Mouse (Mus musculus): Measurements from ENCODE around the gene Setd1a. TPM values are rescaled to one million over a fixed set of nuclear protein-coding genes. Genes with fewer than 3 reads are reported as not detected.
A peak's percentile ranks its signal among the peaks of the same experiment; 100 is the strongest.

Gene Setd1a
- polyA plus RNA-seq, 1 experiment = 51.7 TPM

DNA sequence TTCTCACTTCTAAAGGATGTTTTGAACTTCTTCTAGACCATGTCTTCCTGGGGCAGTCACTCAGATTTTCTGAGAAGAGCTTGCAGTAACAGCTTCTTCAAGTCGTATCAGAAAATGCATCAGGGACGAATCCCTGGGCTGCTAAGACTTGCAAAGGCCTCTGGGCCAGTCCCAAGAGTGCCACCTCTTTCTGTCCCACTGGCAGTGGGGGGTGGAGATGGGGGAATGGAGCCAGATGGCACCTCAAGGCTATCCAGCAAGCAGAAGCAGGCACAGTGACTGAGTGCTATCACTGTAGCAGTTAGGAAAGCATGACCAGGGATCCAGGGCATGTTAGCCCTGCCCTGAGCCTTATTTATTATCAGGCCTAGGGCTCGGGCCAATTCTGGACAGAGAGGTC, 35.8 kb downstream of the Setd1a start:
- H3K4me1 ChIP-seq (ENCODE audit: control insufficient read depth, insufficient read depth, low read length) = no peaks in the 10 kb centered on the region
- TF ChIP-seq EP300 (IDR thresholded peaks at IDR 0.05; ENCODE audit: insufficient read depth, low read depth, low read length) (no peak), POLR2A (IDR thresholded peaks at IDR 0.05; ENCODE audit: insufficient read depth, low read length) (no peak), CTCF (IDR thresholded peaks at IDR 0.05; ENCODE audit: low read depth, low read length) (no peak)
- no peaks in the 10 kb centered on the region for H3K36me3 ChIP-seq (ENCODE audit: control insufficient read depth, insufficient read depth, low read length, poor library complexity, severe bottlenecking)

DNA sequence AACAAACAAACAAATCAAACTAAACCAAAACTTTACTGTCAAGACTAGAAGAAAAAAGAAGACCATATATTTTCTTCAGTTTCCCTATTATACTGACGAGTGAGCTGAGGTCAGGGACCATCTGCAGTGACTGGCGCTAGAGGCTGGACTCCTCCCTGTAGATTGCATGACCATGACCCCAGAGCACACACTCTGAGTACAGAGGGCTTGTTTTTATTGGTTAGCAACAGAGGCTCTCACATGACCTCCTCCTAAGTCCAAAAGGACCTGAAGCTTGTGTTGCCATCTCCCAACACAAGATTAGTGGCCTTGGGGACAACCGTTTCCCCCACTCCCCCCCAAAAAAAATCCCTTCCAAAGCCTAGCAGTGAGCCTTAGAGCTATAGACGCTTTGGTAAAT, 37.4 kb downstream of the Setd1a start:
- H3K9ac ChIP-seq (ENCODE audit: low read depth, poor library complexity, severe bottlenecking) = no peak overlapping the region
- TF ChIP-seq POLR2A (IDR thresholded peaks at IDR 0.05; ENCODE audit: insufficient read depth, low read length) (no peak), EP300 (IDR thresholded peaks at IDR 0.05; ENCODE audit: insufficient read depth, low read depth, low read length) (no peak), CTCF (IDR thresholded peaks at IDR 0.05; ENCODE audit: low read depth, low read length) (no peak)
- H3K9me3 ChIP-seq (replicated peaks; ENCODE audit: control insufficient read depth, insufficient read depth, low read length, poor library complexity, severe bottlenecking) = no peaks in the 10 kb centered on the region
- H3K27me3 ChIP-seq (ENCODE audit: control insufficient read depth, insufficient read depth, low read length, poor library complexity, severe bottlenecking) = no peaks in the 10 kb centered on the region
- H3K36me3 ChIP-seq (ENCODE audit: control insufficient read depth, insufficient read depth, low read length, poor library complexity, severe bottlenecking) = no peaks in the 10 kb centered on the region
- no peak overlapping the region for H3K27ac ChIP-seq (ENCODE audit: insufficient read depth, low read length)
- H3K4me1 ChIP-seq (ENCODE audit: control insufficient read depth, insufficient read depth, low read length) = no peaks in the 10 kb centered on the region
- no peak overlapping the region for H3K4me3 ChIP-seq (ENCODE audit: low read depth, low read length)

More for the DNA sequence above, 35.8 kb downstream of the Setd1a start:
- Histone ChIP-seq H3K27me3 (ENCODE audit: control insufficient read depth, insufficient read depth, low read length, poor library complexity, severe bottlenecking) (no peaks in the 10 kb centered on the region), H3K9me3 (replicated peaks; ENCODE audit: control insufficient read depth, insufficient read depth, low read length, poor library complexity, severe bottlenecking) (no peaks in the 10 kb centered on the region), H3K27ac (ENCODE audit: insufficient read depth, low read length) (no peak overlapping the region), H3K4me3 (ENCODE audit: low read depth, low read length) (no peak overlapping the region), H3K9ac (ENCODE audit: low read depth, poor library complexity, severe bottlenecking) (no peak overlapping the region)

DNA sequence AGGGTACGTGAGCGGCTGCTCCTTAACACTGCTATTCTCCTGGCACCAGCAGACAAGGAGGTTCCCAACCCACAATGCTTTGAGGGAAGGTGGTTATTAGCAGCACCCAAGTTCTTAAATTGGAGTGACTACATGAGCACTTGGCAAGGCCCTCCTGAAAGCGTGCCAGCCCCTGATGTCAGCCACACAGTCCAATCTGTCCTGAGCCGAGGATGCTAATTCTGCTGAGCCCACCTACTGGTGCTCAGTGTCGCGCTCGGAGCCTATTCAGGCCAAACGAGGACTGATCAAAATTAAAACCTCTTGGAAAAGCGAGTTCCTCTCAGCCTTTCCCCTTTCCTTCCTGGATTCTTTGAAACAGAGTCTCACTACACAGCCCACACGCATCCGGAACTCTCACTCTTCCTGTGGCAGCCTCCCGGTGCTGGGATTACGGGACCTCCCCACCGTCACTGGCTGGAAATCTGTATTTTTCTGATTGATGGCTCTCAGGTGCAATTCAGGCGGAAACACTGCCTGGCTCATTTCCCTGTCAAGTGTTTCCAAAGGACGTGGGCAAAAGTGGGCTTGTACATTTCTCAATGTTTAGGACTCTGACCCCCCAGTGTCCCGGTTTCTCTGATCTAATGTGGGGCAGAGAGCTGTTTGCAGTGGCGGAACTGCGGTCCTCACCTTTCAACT, 37.9 kb downstream of the Setd1a start:
- no peaks in the 10 kb centered on the region for H3K4me1 ChIP-seq (ENCODE audit: control insufficient read depth, insufficient read depth, low read length)
- H3K36me3 ChIP-seq (ENCODE audit: control insufficient read depth, insufficient read depth, low read length, poor library complexity, severe bottlenecking) = no peaks in the 10 kb centered on the region
- TF ChIP-seq CTCF (IDR thresholded peaks at IDR 0.05; ENCODE audit: low read depth, low read length) (no peak), POLR2A (IDR thresholded peaks at IDR 0.05; ENCODE audit: insufficient read depth, low read length) (no peak), EP300 (IDR thresholded peaks at IDR 0.05; ENCODE audit: insufficient read depth, low read depth, low read length) (no peak)
- H3K27ac ChIP-seq (ENCODE audit: insufficient read depth, low read length) = no peak overlapping the region
- H3K9ac ChIP-seq (ENCODE audit: low read depth, poor library complexity, severe bottlenecking) = 0 out of 2 replicates have a peak overlapping the region, but pooled peaks have one; percentile 8
- no peaks in the 10 kb centered on the region for H3K27me3 ChIP-seq (ENCODE audit: control insufficient read depth, insufficient read depth, low read length, poor library complexity, severe bottlenecking)
- no peak overlapping the region; the same call in 1 of the 2 replicates for H3K4me3 ChIP-seq (ENCODE audit: low read depth, low read length)
- no peaks in the 10 kb centered on the region for H3K9me3 ChIP-seq (replicated peaks; ENCODE audit: control insufficient read depth, insufficient read depth, low read length, poor library complexity, severe bottlenecking)

DNA sequence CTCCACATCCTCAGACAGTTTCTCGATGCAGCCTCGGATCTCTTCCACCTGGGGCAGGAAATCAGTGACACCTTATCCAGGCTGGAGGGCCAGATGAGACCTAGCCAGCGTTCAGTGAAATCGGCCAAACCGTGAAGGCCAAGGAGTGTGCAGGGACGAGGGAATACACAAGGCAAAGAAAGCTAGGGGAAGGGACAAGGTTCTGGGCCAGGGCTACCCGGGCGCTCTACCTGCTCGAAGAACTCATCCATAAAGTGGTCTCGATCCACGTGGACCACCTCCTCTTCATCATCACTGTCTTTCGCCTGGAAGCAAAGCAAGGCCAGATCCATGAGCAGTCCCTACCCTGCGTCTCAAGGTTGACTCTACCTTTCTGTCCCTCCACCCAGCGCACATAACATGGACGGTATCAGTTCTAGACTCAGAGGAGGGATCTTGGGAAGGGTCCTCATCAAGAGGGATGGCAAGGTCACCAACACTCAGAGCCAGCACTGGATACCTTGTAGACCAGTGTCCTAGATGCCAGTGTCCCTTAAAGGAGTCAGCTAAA, 38.7 kb downstream of the Setd1a start:
- H3K4me3 ChIP-seq (ENCODE audit: low read depth, low read length) = no peak overlapping the region
- H3K4me1 ChIP-seq (ENCODE audit: control insufficient read depth, insufficient read depth, low read length) = no peaks in the 10 kb centered on the region
- no peak overlapping the region for H3K27ac ChIP-seq (ENCODE audit: insufficient read depth, low read length)
- no peaks in the 10 kb centered on the region for H3K27me3 ChIP-seq (ENCODE audit: control insufficient read depth, insufficient read depth, low read length, poor library complexity, severe bottlenecking)
- H3K9ac ChIP-seq (ENCODE audit: low read depth, poor library complexity, severe bottlenecking) = no peak overlapping the region
- H3K36me3 ChIP-seq (ENCODE audit: control insufficient read depth, insufficient read depth, low read length, poor library complexity, severe bottlenecking) = no peaks in the 10 kb centered on the region
- H3K9me3 ChIP-seq (replicated peaks; ENCODE audit: control insufficient read depth, insufficient read depth, low read length, poor library complexity, severe bottlenecking) = no peaks in the 10 kb centered on the region
- TF ChIP-seq POLR2A (IDR thresholded peaks at IDR 0.05; ENCODE audit: insufficient read depth, low read length) (no peak), EP300 (IDR thresholded peaks at IDR 0.05; ENCODE audit: insufficient read depth, low read depth, low read length) (no peak), CTCF (IDR thresholded peaks at IDR 0.05; ENCODE audit: low read depth, low read length) (no peak)

DNA sequence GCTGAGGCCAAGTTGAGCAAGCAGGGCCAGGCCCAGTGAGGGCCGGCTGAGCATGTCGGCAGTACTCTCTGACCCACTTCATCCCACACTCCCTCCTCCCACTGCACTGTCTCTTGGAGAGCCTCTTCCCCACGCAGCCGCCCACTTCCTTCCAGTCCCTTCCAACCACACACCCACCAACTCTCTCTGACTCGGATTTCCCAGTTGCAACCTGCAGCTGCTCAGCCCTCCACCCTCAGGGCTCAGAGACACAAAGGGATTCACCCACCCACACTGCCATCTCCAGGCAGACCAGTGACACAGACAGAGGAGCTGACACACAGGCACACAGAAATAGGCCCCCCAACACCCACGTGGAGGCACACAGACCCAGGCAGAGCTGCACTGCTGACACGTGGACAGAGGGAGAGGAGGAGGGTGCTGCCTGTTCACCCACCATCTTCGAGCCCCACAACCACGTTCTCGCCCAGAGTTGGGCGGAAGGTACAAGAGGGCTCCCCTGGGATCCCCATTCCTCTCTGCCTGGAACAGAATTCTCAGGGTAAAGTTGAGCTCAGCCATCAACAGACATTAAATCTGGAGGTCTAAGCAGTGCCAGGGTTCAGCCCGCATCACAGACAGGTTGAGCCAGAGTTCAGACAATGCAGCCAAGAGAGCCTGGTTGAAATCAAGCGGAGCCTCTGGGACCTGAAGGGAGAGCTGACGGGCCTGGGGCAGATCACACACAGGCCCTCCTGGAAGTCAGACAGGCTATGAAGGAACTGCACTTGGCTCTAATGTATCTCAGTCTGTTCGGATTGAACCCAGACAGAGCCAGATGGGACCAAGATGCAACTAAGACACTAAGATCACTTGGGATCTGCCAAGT, 39.7 kb downstream of the Setd1a start:
- Histone ChIP-seq H3K9ac (ENCODE audit: low read depth, poor library complexity, severe bottlenecking) (no peak overlapping the region; the same call in 1 of the 2 replicates), H3K27ac (ENCODE audit: insufficient read depth, low read length) (no peak overlapping the region)

More for the DNA sequence above, 39.7 kb downstream of the Setd1a start:
- Histone ChIP-seq H3K36me3 (ENCODE audit: control insufficient read depth, insufficient read depth, low read length, poor library complexity, severe bottlenecking) (no peaks in the 10 kb centered on the region), H3K4me1 (ENCODE audit: control insufficient read depth, insufficient read depth, low read length) (peaks cover 2% of the 10 kb centered on the region), H3K4me3 (ENCODE audit: low read depth, low read length) (no peak overlapping the region), H3K9me3 (replicated peaks; ENCODE audit: control insufficient read depth, insufficient read depth, low read length, poor library complexity, severe bottlenecking) (no peaks in the 10 kb centered on the region), H3K27me3 (ENCODE audit: control insufficient read depth, insufficient read depth, low read length, poor library complexity, severe bottlenecking) (no peaks in the 10 kb centered on the region)
- peak; percentile 55 for TF ChIP-seq CTCF (IDR thresholded peaks at IDR 0.05; ENCODE audit: low read depth, low read length)
- no peak for TF ChIP-seq EP300 (IDR thresholded peaks at IDR 0.05; ENCODE audit: insufficient read depth, low read depth, low read length)
- TF ChIP-seq POLR2A (IDR thresholded peaks at IDR 0.05; ENCODE audit: insufficient read depth, low read length) = no peak

All from ES-Bruce4 (cell line).